In genomic region chr11:108025726-108026425, GRCm38 (mm10) we compare ENCODE assay signal across 8 mouse cellular contexts.
DNase-seq lines count a peak whose midpoint lies in the region; ATAC-seq and TF ChIP-seq lines count a peak whose summit lies in the region.

No protein-coding gene starts in this region.

- 62% methylated on average over 7 of the region's 7 CpGs for WGBS in forebrain, embryonic 10.5 days
- WGBS in forebrain, embryonic 11.5 days = 61% methylated on average over 7 of the region's 7 CpGs

- H3K9me3 ChIP-seq in forebrain, embryonic 10.5 days = no peaks in the 10 kb centered on the region
- H3K9me3 ChIP-seq in forebrain, embryonic 11.5 days (ENCODE audit: control insufficient read depth, low read length) = no peaks in the 10 kb centered on the region

- peaks cover 3% of the 10 kb centered on the region; the same call in 1 of the 2 replicates for H3K4me1 ChIP-seq in forebrain, embryonic 10.5 days
- H3K4me1 ChIP-seq in forebrain, embryonic 11.5 days (replicated peaks; ENCODE audit: control insufficient read depth, insufficient read depth, low read length) = no peaks in the 10 kb centered on the region

- ATAC-seq in forebrain, embryonic 11.5 days (replicated peaks; ENCODE audit: low FRiP score) = no peak

- intact Hi-C loops in heart, postnatal 25 days (cut with DNase I) = loop anchor here (1.0 to 5.0 kb wide), 2 partner anchors 101 to 352 kb away; no protein-coding TSS in a partner anchor

- DNase-seq in forebrain, embryonic 10.5 days (ENCODE audit: extremely low spot score, low spot score) = peak; percentile 39
- no peak for DNase-seq in forebrain, embryonic 11.5 days (ENCODE audit: low spot score)
- peak; percentile 83 for DNase-seq in Muller cell, postnatal 12 days (ENCODE audit: inconsistent ontology term)
- peak; percentile 56 to 71 for DNase-seq in cerebellum, postnatal 36 days
- peak; percentile 29 for DNase-seq in heart, postnatal 25 days (ENCODE audit: low spot score)
- peak; percentile 71 for DNase-seq in left cerebral cortex, adult 11 months (ENCODE audit: low spot score)
- DNase-seq in yolk sac, embryonic 10.5 days (ENCODE audit: low spot score) = no peak

- no peaks in the 10 kb centered on the region for H3K36me3 ChIP-seq in forebrain, embryonic 10.5 days (replicated peaks)
- H3K36me3 ChIP-seq in forebrain, embryonic 11.5 days (ENCODE audit: control insufficient read depth, insufficient read depth, low read length) = no peaks in the 10 kb centered on the region
- H3K36me3 ChIP-seq in myocyte (ENCODE audit: control insufficient read depth, insufficient read depth) = no peaks in the 10 kb centered on the region

- no peak overlapping the region for H3ac ChIP-seq in myocyte (ENCODE audit: control insufficient read depth, insufficient read length)

- no peak overlapping the region for H3K4me3 ChIP-seq in forebrain, embryonic 10.5 days
- H3K4me3 ChIP-seq in forebrain, embryonic 11.5 days (ENCODE audit: low read depth, low read length) = no peak overlapping the region
- H3K4me3 ChIP-seq in myocyte = no peak overlapping the region

- TF ChIP-seq POLR2A in myocyte (IDR thresholded peaks at IDR 0.05; ENCODE audit: insufficient read length, low read depth) = no peak

- H3K27ac ChIP-seq in forebrain, embryonic 10.5 days = no peak overlapping the region
- H3K27ac ChIP-seq in forebrain, embryonic 11.5 days (ENCODE audit: low read depth, low read length) = no peak overlapping the region

- no peak overlapping the region for H3K9ac ChIP-seq in forebrain, embryonic 11.5 days (ENCODE audit: low read length)

- no peaks in the 10 kb centered on the region for H3K79me2 ChIP-seq in myocyte (ENCODE audit: control insufficient read depth, insufficient read depth)

- 0 out of 2 replicates have a peak, but pooled peaks cover 5% of the 10 kb centered on the region for H3K27me3 ChIP-seq in forebrain, embryonic 10.5 days (ENCODE audit: poor library complexity, severe bottlenecking)
- no peaks in the 10 kb centered on the region for H3K27me3 ChIP-seq in forebrain, embryonic 11.5 days (ENCODE audit: control insufficient read depth, insufficient read depth, low read length)
- H3K27me3 ChIP-seq in myocyte (ENCODE audit: control insufficient read depth, insufficient read depth, insufficient read length) = no peaks in the 10 kb centered on the region

- H3K4me2 ChIP-seq in forebrain, embryonic 11.5 days (ENCODE audit: low read depth, low read length, severe bottlenecking) = no peak overlapping the region
- H3K4me2 ChIP-seq in myocyte (ENCODE audit: low read depth) = peak overlapping the region; percentile 13

TF ChIP-seq in myocyte, 11 proteins besides CTCF, POLR2A, EP300 and RAD21:
- TF ChIP-seq REST (IDR thresholded peaks at IDR 0.05; ENCODE audit: insufficient read depth, insufficient read length) (no peak), MAX (IDR thresholded peaks at IDR 0.05; ENCODE audit: low read depth) (no peak), MYOG (IDR thresholded peaks at IDR 0.05; ENCODE audit: control insufficient read depth in 1 of 3, insufficient read depth in 1 of 3, insufficient read length in 2 of 3, low read depth in 2 of 3) (no peak), SRF (IDR thresholded peaks at IDR 0.05; ENCODE audit: control insufficient read depth, insufficient read length, low read depth) (no peak), CEBPB (IDR thresholded peaks at IDR 0.05; ENCODE audit: insufficient read depth, poor library complexity, severe bottlenecking) (no peak), MYOD1 (IDR thresholded peaks at IDR 0.05; ENCODE audit: control insufficient read depth in 1 of 3, insufficient read length in 2 of 3, low read depth in 2 of 3) (no peak), POLR2AphosphoS2 (IDR thresholded peaks at IDR 0.05; ENCODE audit: insufficient read length, low read depth) (no peak), TCF12 (IDR thresholded peaks at IDR 0.05; ENCODE audit: insufficient read depth, poor library complexity, severe bottlenecking) (no peak), TCF3 (IDR thresholded peaks at IDR 0.05; ENCODE audit: insufficient read length, low read depth) (no peak), USF1 (IDR thresholded peaks at IDR 0.05; ENCODE audit: low read depth) (no peak), E2F4 (IDR thresholded peaks at IDR 0.05; ENCODE audit: insufficient read depth) (no peak)

Comparison
In these comparisons a context has a peak if more than half of its experiments do, and no peak if none do; other contexts are left out.
1. DNase-seq: peak in forebrain, embryonic 10.5 days (single experiment), Muller cell, postnatal 12 days (single experiment), cerebellum, postnatal 36 days (2 of 2), heart, postnatal 25 days (single experiment) and left cerebral cortex, adult 11 months (single experiment); none in forebrain, embryonic 11.5 days (single experiment) and yolk sac, embryonic 10.5 days (single experiment).